Mouse (Mus musculus) kidney, postnatal 25 days (tissue): Measurements from ENCODE around the gene Nxf1.

ENCODE experiments used
- DNase-seq, 2 experiments: peaks; one replicate each; pipeline ENCODE4 v3.0.0; 2021; ENCODE audit warnings: mixed read lengths in 2 of 2

The Nxf1 gene

DNA sequence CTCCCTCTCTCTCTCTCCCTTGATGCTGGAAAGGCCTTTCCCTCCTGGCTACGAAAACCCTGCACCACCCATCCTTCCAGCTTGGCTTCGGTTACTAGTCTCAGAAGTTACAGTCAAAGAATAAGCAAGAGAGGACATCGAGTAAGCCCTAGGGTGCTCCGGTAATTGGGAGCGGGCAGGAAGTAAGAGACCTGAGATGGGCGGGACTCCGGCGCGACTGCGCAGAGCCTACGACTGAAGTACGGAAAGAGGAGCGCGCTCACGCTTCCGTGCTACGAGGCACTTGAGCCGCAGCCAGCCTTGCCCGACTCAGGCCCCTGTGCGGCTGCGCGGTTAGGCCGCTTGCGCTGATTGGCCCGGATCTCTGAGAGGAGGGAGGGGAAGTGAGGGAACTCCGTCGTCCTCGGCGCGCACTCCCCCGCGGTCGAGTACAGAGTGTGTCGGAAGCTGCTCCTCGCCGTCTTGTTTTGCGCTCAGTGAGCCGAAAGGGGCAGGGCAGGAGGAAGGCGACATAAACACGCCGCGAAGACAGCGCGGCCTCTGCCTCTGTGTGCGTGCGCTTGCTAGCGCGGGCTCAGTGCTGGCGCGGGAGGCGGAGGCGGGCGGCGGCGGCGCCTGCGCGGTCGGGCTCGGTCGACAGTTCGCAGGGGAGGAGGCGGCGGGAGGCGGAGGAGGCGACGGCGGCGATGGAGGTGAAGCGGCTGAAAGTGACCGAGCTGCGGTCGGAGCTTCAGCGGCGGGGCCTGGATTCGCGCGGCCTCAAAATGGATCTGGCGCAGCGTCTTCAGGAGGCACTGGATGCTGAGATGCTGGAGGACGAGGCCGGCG lies 62.9 kb downstream of the Nxf1 start, which contains the start of gene Hnrnpul2:
TSS of gene Hnrnpul2 (plus strand) at position 415 of the 828 bp plus-strand sequence.
- peak; percentile 99 to 100 for DNase-seq
